Mouse (Mus musculus) granulocyte monocyte progenitor cell, adult 5-6 weeks (primary cell): ENCODE measurements around the gene Zfp64. TPM values are rescaled to one million over a fixed set of nuclear protein-coding genes. Genes with fewer than 3 reads are reported as not detected.

Source experiments
- ATAC-seq: replicated peaks from 2 replicates; pipeline ENCODE4 v1.8.0; 2016; ENCODE audit warnings: mild to moderate bottlenecking, moderate TSS enrichment, inconsistent platforms; ENCODE audit not compliant: poor library complexity, severe bottlenecking
- total RNA-seq, 2 experiments: library from RNA; stranded (forward) in 1 of 2; stranded (reverse) in 1 of 2; fragments of 200-712, 200-1000 nt in 1 of 2; fragments of >200 nt in 1 of 2; fragmentation: Nextera tagmentation in 1 of 2; gene quantifications; 2 replicates each; pipeline ENCODE4 v1.2.3; 2014 to 2017

Gene Zfp64
- 15.3 and 23.4 TPM in 2 replicates for total RNA-seq (2014; fragmentation: Nextera tagmentation)
- 23.2 and 31.8 TPM in 2 replicates for total RNA-seq (2017)

DNA sequence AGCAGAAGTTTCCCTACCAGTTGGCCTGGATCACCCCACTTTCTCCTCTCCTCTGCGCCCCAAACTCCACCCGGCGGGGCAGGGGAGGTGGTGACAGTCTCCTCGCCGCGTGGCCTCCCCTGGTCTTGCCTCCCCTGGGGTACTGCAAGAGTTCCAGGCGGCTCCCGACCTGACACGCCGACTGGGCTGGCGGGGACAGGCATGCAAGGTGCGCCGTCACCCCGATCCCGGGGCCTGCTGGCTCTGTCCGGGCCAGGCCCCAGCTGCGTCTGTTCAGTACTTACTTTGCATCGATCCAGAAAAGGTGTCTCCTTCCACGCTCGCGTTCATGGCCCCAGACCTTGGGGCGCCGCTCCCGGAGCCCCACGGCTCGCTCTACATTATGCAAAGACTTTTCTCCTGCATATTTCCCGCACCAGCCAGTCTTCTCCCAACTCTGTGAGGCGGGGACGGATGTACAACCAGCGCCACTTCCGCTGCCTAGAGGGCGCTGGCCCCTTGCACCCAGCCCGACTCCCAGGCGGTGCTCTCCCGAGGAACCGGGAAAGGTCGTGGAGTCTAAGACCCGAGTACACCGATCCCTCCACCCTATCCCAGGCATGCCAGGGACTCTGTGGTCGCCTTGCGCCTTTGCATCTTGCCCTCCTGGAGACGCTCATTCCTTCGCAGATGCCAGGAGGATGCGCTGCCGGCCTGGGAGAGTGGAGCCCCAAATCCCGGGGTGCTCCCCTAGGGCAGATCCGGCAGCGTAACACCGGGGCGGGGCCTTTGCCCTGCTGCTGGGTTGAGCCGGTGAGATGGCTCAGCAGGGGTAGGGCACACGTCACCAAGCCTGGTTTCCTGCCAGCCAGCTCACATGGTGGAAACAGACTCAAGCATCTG, at the start of gene Zfp64:
Gene Zfp64 (minus strand): TSS at position 753 of the 882 bp plus-strand sequence.
- ATAC-seq: peak; percentile 86

DNA sequence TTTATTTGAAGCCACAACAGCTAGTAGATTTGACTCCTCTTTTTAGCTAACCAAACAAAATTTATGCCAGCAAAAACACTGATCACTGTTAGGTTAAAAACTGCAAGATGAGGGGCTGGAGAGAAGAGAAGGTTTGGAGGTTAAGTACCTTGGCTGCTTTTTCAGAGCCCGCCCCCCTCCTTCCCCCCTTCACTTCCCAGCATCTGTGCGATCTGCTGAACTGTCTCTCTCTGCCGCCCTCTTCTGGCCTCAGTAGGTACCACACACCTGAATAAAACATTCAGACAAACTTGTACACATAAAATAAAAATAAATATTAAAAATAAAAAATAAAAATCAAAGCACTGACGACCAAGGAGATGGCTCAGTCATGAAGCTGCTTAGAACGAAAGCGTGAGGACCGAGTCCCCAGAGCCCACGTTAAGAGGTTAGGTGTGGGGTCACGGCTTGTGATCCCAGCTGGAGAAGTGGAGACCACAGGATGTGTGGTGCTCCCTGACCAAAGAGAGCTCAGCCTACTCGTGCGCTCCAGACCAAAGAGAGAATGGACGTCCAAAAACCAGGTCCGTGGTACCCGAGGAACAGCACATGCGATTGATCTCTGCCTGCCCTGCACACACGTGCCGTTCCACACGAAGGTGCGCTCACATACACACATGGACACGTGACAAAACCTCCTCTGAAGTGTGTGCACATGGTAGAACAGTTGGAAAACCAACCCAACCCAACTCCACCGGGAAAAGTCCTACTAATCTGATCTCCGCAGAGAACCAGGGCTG, 37.4 kb upstream of the Zfp64 start:
- ATAC-seq: peak; percentile 80

DNA sequence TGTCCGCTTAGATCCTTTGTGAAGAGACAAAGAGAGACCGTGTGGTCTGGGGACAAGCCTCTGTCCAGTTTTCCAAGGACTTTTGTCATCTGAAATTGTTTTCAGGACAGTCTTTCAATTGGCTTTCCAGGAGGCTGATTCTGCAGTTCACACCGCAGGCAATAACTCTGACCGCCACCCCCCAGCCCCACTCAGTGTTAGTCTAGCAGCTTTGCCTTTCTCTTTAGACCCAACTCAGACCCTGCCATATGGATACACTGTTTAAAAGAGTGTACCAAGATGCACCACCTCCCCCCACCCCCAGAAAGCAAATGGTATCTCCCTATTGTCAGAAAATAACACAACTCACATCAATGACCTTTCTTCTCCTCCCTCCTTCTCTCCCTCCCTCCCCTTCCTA, 35.6 kb upstream of the Zfp64 start:
- ATAC-seq: no peak

DNA sequence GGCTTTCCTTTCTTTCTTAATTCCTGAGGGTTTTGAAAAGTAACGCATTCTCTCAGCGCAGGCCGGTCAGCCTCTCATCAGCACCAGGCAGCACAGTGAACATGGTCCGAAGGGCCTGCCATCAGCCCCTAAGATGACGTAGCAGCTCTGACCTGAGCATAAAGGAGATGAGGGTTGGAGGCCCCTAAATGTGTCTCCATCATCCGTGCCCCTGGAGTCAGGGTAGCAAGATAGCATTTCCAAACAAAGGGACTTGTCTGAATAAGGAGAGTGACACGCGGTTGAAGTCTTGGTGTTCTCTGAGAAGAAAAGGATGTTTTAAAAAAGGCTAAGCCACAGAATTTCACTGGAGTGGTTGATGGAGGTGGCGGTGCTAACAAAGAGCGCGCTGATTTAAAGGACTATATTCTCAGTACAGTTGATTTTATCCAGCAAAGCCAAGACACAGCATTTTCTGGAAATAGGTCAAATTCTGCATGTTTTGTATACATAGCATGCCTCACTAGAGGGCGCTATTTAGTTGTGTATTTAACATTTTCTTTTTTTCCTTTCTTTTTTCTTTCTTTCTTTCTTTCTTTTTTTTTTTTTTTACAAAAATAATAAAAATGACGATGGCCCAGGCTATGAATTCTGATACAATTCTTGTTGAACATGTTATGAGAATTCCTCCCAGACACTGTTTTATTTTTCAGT, 34.8 kb upstream of the Zfp64 start:
- no peak for ATAC-seq

DNA sequence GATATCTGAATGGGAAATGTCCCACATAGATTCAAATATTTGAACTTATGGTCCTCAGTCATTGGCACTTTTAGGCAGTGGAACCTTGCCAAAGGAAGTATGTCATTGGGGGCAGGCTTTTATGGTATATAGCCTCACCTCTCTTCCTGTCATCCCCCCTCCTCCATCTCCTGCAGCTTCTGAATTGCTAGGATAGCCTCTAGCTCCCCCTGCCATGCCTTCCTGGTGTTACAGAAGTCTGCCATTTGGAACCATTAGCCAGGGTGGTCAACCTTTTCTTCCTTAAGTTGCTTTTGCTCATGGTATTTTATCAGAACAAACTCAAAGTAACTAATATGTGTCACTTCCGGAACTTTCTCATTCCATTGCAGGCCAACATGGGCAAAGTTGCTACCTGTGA, 32.7 kb upstream of the Zfp64 start:
- no peak for ATAC-seq

DNA sequence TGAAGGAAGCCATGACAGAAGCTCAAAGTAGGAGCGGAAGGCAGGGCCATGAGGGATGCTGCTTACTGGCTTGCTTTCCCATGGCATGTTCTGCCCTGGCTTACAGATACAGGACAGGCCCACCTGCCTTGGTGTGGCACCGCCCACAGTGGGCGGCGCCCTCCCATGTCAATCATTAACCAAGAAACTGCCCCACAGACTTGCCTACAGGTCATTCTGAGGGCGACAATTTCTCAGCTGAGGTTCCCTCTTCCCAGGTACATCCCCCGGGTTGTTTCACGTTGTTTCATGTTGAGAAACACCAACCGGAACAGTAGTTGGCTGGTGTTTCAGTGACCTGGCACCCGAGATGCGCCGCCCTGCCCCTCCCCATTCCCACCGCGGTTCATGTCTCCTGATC, 32.0 kb upstream of the Zfp64 start:
- ATAC-seq: no peak

DNA sequence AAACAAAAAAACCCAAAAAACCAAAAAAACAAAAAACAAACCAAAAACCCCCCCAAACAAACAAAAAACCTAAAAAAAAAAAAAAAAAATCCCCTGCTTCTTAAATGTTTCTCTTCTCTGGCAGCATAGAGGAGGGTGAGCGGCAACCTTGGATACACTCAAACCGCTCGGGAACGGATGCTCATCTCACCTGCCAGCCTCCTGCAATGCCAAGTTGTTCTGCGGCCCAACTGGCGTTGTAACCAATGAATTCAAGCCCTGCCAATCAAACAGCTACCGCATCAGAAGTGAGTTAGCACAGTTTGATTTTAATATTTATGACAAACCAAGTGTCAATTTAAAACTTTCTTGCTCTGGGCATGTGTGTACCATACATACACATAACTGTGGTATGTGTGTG, 26.6 kb upstream of the Zfp64 start:
- ATAC-seq: no peak

DNA sequence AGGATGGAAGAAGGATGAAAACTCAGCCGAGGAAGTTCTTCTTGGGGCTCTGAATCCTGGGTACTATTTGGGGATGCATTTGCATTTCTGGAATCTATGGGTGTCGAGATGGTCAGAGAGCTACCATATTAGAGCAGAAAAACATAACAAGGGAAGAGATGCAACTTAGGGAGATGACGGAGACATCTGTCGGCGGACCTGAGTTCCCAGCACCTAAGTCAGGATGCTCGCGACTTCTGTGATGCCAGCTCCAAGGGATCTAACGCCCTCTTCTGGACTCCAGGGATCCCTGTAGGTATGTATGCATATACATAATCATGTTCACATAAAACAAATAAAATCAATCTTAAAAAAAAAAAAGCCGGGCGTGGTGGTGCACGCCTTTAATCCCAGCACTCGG, 26.1 kb upstream of the Zfp64 start:
- no peak for ATAC-seq

DNA sequence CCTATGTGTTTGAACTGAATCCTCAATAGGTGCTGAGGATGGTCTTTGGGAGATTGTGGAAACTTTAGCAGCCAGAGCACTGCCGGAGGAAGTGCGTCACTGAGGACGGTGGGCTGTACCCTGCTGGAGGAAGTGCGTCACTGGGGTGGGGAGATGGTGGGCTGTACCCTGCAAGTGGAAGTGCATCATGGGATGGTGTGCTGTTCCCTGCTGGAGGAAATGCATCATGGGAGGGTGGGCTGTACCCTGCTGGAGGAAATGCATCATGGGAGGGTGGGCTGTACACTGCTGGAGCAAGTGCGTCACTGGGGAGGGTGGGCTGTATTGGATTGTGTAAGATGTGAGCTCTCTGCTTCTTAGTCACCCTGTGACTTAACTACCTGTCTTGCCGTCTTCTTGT, 25.5 kb upstream of the Zfp64 start:
- ATAC-seq: peak; percentile 91

DNA sequence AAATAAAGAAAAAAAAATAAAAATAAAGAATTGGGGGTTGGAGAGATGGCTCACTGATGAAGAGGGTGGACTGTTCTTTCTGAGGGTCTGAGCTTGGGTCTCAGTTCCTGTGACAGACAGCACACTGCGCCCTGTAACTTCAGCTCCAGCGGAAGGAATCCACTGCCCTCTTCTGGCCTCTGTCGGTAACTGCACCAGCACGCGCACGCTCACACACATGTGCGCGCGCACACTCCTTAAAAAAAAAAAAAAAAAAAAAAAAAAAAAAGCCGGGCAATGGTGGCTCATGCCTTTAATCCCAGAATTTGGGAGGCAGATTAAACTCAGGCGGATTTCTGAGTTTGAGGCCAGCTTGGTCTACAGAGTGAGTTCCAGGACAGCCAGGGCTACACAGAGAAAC, 24.4 kb upstream of the Zfp64 start:
- 0 out of 2 replicates have a peak, but pooled peaks have one; percentile 38 for ATAC-seq

DNA sequence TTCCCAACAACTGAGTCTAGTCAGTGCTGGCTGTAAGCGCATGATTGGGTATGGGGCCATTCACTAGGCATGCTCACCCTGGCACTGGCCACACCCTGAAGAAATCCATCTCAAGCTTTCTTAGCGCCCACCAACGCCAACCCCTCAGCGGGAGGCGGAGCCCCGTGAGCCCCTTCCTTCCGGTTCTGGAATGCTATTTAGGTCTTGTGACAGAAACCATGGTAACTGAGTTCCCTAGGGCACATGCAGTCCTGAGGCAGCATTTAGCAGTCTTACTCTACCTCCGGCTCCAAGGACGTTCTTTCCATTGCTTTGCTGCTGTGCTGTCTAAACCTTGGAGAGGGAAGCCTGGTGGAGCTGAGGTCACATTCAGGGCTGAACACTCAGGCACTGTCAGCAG, 22.6 kb upstream of the Zfp64 start:
- peak; percentile 55 for ATAC-seq

DNA sequence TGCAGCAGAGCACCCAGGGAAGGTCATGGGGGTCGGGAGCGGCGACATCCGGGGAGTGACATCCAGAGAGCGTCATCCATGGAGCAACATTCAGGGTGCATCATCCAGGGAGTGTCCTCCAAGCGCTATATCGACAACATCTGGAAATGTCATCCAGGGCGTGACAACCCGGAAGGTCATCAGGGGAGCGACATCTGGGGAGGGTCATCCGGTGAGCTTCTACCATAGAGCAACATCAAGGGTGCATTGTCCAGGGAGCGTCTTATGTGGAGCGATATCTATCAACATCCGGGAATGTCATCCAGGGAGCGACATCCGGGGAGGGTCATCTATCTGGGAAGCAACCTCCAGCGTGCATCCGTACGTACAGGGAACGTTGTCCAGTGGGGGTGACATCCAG, 14.7 kb upstream of the Zfp64 start:
- no peak for ATAC-seq

DNA sequence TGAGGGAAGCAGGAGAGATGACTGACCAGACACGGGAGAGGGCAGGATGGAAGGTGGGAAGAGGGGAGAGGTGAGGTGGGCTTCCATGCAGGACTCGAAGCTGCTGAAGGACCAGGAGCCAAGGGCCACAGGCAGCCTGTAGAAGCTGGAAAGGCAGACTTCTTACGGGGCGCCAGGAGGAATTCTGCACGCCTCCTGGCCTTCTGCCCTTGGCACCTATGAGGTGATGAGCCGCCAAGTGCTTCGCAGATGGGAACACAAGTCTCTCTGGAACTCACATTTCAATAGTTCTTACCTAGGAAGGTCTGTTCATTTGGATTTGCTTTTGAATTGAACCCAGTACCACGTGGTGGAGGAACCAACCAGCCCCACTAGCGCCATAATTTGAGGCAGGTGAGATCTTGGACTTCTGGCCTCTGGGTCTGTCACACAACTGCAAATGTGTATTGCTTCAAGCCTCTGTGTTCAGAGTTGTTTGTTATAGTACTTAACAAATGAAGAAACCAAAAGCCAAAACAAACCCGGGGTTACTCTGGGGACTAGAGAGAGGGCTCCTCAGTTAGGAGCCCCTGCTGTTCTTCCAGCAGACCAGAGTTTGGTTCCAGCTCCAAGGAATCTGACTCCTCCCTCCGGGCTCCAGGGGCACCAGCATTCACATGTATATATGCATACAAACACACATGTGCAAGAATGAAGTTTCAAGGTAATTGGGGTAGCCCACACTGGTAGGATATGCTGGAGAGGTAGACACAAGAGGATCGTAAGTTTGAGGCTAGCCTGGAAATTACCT, 12.9 kb upstream of the Zfp64 start:
- ATAC-seq: no peak

DNA sequence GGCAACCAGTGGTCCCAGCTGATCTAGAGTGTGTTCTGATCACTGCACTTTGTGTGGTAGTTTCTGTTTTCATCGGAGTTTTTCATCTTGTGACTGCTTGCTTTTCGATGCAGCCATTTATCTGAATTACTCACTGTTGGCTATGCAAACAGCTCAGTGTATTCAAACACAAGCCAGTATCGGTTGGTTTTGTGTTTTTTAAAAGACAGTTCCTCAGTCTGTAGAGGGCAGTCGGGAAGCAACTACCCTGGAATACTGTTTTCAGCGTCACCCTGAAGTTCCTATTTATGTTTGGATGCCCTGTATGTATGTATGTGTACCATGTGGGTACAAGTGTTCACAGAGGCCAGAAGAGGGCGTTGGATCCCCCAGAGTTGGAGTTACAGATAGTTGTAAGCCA, 11.1 kb upstream of the Zfp64 start:
- ATAC-seq: no peak

DNA sequence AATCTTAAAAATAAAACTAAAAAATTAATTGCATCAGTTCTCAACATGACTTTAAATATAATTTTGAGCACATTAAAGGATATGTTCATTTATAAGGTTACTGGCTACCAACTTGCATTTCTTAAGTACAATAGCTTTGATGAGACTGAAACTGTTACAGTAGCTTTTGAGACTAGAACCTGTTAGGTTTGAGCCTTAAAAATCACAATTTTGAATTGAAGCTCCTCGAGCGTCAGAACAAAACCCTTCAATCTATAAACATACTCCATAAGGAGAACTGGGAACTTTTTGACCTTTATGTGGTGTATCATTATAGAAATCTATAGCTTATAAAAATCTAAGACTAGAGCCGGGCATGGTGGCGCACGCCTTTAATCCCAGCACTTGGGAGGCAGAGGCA, 9.5 kb upstream of the Zfp64 start:
- no peak for ATAC-seq

DNA sequence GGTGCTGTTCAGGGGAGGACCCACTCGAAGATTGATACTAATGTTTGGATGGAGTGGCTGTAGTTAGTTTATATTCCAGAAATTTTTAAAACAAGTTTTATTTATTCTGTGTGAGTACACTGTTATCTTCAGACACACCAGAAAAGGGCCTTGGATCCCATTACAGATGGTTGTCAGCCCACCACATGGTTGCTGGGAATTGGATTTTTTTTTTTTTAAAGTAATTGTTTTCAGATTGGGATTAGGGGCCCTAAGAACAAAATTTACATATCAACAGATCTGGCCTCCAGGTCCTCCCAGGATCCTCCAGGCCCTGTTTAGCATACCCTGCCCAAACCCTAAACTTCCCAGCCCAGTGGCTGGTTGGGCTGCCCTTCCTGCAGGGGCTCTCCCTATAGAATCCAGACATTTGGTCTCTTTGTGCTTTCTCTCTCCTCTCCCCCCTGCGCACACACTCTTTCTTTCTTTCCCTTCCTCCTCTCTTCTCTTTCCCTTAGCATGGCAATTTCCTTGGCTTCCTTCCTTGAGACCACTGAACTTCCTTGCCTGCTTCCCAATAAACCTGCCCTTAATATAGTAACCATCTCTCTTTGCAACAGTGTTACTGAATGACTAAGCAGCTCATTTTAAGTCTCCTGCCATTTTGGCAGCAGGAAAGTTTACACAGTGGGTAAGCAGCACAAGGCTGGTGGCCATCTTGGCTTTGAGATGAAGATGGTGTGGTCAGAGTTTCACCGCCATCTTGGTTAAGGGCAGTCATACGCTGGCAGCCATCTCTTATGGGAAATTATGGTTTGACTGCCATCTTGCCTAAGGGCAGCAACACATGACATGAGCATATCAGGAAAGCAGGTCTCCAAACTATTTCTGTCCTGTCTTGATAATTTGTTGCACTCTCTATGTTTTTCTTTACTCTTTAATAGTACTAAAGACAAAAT, 6.6 kb upstream of the Zfp64 start:
- ATAC-seq: no peak

DNA sequence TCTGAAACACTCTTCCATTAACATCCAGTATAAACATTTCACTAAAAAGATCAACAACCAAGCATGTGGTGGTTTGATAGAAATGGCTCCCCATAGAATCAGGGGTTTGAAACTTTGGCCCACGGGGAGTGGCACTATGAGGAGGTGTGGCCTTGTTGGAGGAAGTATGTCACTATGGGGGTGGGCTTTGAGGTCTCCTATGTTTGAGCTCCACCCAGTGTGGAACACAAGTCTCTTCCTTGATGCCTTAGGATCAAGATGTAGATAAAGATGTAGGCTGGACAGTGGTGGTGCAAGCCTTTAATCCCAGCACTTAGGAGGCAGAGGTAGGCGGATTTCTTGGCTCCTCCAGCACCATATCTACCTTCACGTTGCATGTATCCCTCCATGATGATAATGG, 5.4 kb upstream of the Zfp64 start:
- no peak for ATAC-seq

DNA sequence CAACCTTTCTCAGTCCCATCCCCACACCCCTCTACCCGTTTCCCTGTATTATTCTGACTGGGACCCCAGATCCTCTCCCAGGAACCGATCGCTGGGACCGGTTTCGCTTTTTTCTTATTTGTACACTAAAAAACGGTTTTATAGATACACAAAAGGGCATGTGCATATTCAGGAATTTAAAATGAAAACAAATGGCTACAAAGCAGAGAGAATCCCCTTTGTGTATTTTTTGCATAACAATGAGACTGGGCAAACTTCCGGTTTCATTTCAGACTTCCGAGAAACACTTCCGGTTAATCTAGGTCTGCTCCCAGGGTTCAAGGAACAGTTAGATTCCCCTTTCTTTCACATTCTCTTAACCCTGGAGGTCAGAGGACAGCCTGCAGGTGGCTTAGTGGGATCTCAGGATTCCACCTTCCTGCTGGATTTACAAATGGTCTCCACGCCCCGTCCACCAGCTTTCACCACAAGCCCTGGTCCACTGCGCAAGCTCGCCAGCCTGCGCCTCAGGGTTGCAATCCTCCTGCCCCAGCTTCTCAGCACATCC, 4.0 kb upstream of the Zfp64 start:
- no peak for ATAC-seq

DNA sequence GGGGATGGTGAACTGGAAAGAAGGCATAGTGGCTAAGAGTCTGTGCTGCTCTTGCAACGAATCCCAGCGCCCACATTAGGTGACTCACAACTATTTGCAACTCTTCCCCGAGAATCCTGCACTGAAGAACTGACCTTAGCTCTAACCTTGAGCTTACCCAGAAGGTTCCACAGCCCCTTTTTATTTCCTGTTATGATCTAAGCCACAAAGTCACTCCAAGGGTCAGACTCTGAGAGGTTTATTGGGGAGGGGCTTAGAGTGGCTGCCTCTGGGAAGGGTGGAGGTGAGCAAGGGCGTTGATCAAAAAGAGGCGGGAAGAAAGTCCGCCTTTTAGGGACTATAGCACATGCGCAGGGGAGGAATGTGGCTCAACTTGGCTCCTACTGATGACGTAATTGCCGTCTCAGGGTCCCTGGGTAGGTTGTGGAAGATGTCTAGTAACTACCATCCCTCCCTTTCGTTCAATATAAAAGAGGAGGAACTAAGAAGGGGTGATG, 511 bp upstream of the Zfp64 start:
- ATAC-seq: peak; percentile 27
